Mouse (Mus musculus) liver, embryonic 11.5 days (tissue): ENCODE results near the gene Sh3gl1. TPM values are rescaled to one million over a fixed set of nuclear protein-coding genes. Genes with fewer than 3 reads are reported as not detected.
A peak's percentile ranks its signal among the peaks of the same experiment; 100 is the strongest.

ENCODE experiments used
- ATAC-seq: fragments of 200-750 bp; cut with Nextera tagmentation; replicated peaks from 2 replicates; pipeline ENCODE4 v1.8.0; 2017; ENCODE audit warnings: moderate number of reproducible peaks, mild to moderate bottlenecking, moderate TSS enrichment, moderate library complexity; ENCODE audit not compliant: low FRiP score
- DNase-seq: peaks from one replicate; pipeline ENCODE4 v3.0.0-alpha.2; 2017; ENCODE audit warnings: low spot score
- H3K27ac ChIP-seq: fragments of 300-500 bp; sonication (generic); 2 replicates; pipeline ENCODE4 v1.5.1; 2014; ENCODE audit warnings: mild to moderate bottlenecking, low read depth, low read length, control low read depth
- H3K27me3 ChIP-seq: fragments of 300-500 bp; sonication (generic); replicated peaks from 2 replicates; pipeline ENCODE4 v1.6.1; 2014; ENCODE audit warnings: low read length, mixed read lengths; ENCODE audit not compliant: control insufficient read depth, insufficient read depth
- H3K36me3 ChIP-seq: fragments of 300-500 bp; sonication (generic); 2 replicates; pipeline ENCODE4 v1.6.1; 2014; ENCODE audit warnings: mild to moderate bottlenecking, low read length, moderate library complexity, mixed read lengths; ENCODE audit not compliant: control insufficient read depth, insufficient read depth
- H3K4me1 ChIP-seq: fragments of 300-500 bp; sonication (generic); replicated peaks from 2 replicates; pipeline ENCODE4 v1.6.1; 2014; ENCODE audit warnings: low read length, mixed read lengths; ENCODE audit not compliant: control insufficient read depth, insufficient read depth
- H3K4me2 ChIP-seq: fragments of 300-500 bp; sonication (generic); 2 replicates; pipeline ENCODE4 v1.6.1; 2014; ENCODE audit warnings: mild to moderate bottlenecking, control low read depth, moderate library complexity
- H3K4me3 ChIP-seq: fragments of 300-500 bp; sonication (generic); 2 replicates; pipeline ENCODE4 v1.5.1; 2014; ENCODE audit warnings: low read depth, low read length, control low read depth
- H3K9ac ChIP-seq: fragments of 300-500 bp; sonication (generic); 2 replicates; pipeline ENCODE4 v1.6.1; 2014; ENCODE audit warnings: low read depth, low read length, control low read depth
- H3K9me3 ChIP-seq: fragments of 300-500 bp; sonication (generic); 2 replicates; pipeline ENCODE4 v1.6.1; 2016; ENCODE audit warnings: low read length, inconsistent platforms, mixed read lengths; ENCODE audit not compliant: control insufficient read depth
- WGBS: fragments of 180-500 bp; shearing (Covaris S2); extraction: QIAGEN DNeasy Blood & Tissue Kit; methylation state at CpG from one replicate; pipeline ENCODE4 v1.1.7; 2014; 5-methylcytosine and 5-hydroxymethylcytosine counted together
- polyA plus RNA-seq: library from polyadenylated mRNA; unstranded; fragments of >200 nt; fragmentation: Nextera tagmentation; extraction: Ambion mirVana; gene quantifications from 2 replicates; pipeline ENCODE4 v1.2.1, GENCODE M21; 2014

Sh3gl1 gene
- polyA plus RNA-seq, 1 experiment from 2014 or later, result 96.4 TPM

- ATAC-seq (no peak), DNase-seq (no peak)
- peaks cover 22% of the 10 kb centered on the region for H3K36me3 ChIP-seq
- WGBS, result 85% methylated on average over 4 of the region's 4 CpGs
- no peak overlapping the region for H3K4me2 ChIP-seq
- no peaks in the 10 kb centered on the region for H3K27me3 ChIP-seq
- no peak overlapping the region for H3K27ac ChIP-seq
- H3K4me3 ChIP-seq, result no peak overlapping the region
- H3K4me1 ChIP-seq, result peaks cover 18% of the 10 kb centered on the region; the same call in 1 of the 2 replicates
- no peak overlapping the region for H3K9ac ChIP-seq
- H3K9me3 ChIP-seq, result no peaks in the 10 kb centered on the region
Observed at GRCm38 (mm10) chr17:56021161-56021910, 15.1 kb downstream of the Sh3gl1 start.

- no peak overlapping the region for H3K9ac ChIP-seq
- H3K36me3 ChIP-seq, result peaks cover 30% of the 10 kb centered on the region
- DNase-seq (no peak), ATAC-seq (no peak)
- 86% methylated on average over 6 of the region's 6 CpGs for WGBS
- H3K9me3 ChIP-seq, result no peaks in the 10 kb centered on the region
- H3K27me3 ChIP-seq, result no peaks in the 10 kb centered on the region
- H3K4me3 ChIP-seq, result no peak overlapping the region
- H3K27ac ChIP-seq, result no peak overlapping the region
- peaks cover 18% of the 10 kb centered on the region; the same call in 1 of the 2 replicates for H3K4me1 ChIP-seq
- no peak overlapping the region for H3K4me2 ChIP-seq
Observed at GRCm38 (mm10) chr17:56020400-56021084, 15.9 kb downstream of the Sh3gl1 start.

GRCm38 (mm10) chr17:56018347-56019131 is 17.9 kb downstream of the Sh3gl1 start:
- H3K36me3 ChIP-seq, result peaks cover 38% of the 10 kb centered on the region

GRCm38 (mm10) chr17:56017848-56018247 is 18.6 kb downstream of the Sh3gl1 start:
- Histone ChIP-seq H3K4me1 (peaks cover 4% of the 10 kb centered on the region; the same call in 1 of the 2 replicates), H3K4me2 (no peak overlapping the region), H3K4me3 (no peak overlapping the region), H3K9ac (no peak overlapping the region), H3K9me3 (no peaks in the 10 kb centered on the region), H3K27me3 (no peaks in the 10 kb centered on the region), H3K27ac (no peak overlapping the region), H3K36me3 (peaks cover 41% of the 10 kb centered on the region)
- ATAC-seq, result no peak
- WGBS, result 88% methylated on average over 7 of the region's 7 CpGs
- no peak for DNase-seq

More at GRCm38 (mm10) chr17:56018347-56019131, 17.9 kb downstream of the Sh3gl1 start:
- Histone ChIP-seq H3K9ac (no peak overlapping the region), H3K27me3 (no peaks in the 10 kb centered on the region), H3K4me1 (peaks cover 9% of the 10 kb centered on the region; the same call in 1 of the 2 replicates), H3K27ac (no peak overlapping the region), H3K9me3 (no peaks in the 10 kb centered on the region), H3K4me2 (no peak overlapping the region), H3K4me3 (no peak overlapping the region)
- DNase-seq (no peak), ATAC-seq (peak; percentile 26; the same call in 1 of the 2 replicates)
- 74% methylated on average over 20 of the region's 20 CpGs for WGBS

GRCm38 (mm10) chr17:56016793-56017785 is 19.3 kb downstream of the Sh3gl1 start:
- no peak overlapping the region for H3K4me2 ChIP-seq
- 85% methylated on average over 15 of the region's 15 CpGs for WGBS
- H3K36me3 ChIP-seq, result peaks cover 41% of the 10 kb centered on the region
- no peaks in the 10 kb centered on the region for H3K9me3 ChIP-seq
- no peak overlapping the region for H3K9ac ChIP-seq
- DNase-seq (no peak), ATAC-seq (no peak)
- no peak overlapping the region for H3K4me3 ChIP-seq
- H3K27me3 ChIP-seq, result no peaks in the 10 kb centered on the region
- H3K27ac ChIP-seq, result no peak overlapping the region
- no peaks in the 10 kb centered on the region for H3K4me1 ChIP-seq

- ATAC-seq (no peak), DNase-seq (no peak)
- WGBS, result 90% methylated on average over 8 of the region's 8 CpGs
- no peaks in the 10 kb centered on the region for H3K9me3 ChIP-seq
- H3K9ac ChIP-seq, result no peak overlapping the region
- H3K27me3 ChIP-seq, result no peaks in the 10 kb centered on the region
- no peak overlapping the region for H3K27ac ChIP-seq
- no peaks in the 10 kb centered on the region for H3K4me1 ChIP-seq
- no peak overlapping the region for H3K4me3 ChIP-seq
- no peak overlapping the region for H3K4me2 ChIP-seq
- peaks cover 41% of the 10 kb centered on the region for H3K36me3 ChIP-seq
Observed at GRCm38 (mm10) chr17:56016382-56016781, 20.1 kb downstream of the Sh3gl1 start.

GRCm38 (mm10) chr17:56015293-56015692 is 21.1 kb downstream of the Sh3gl1 start:
- Histone ChIP-seq H3K4me1 (peaks cover 3% of the 10 kb centered on the region), H3K36me3 (peaks cover 39% of the 10 kb centered on the region), H3K4me2 (no peak overlapping the region), H3K27me3 (no peaks in the 10 kb centered on the region), H3K9ac (no peak overlapping the region), H3K27ac (no peak overlapping the region), H3K9me3 (no peaks in the 10 kb centered on the region), H3K4me3 (no peak overlapping the region)
- WGBS, result 90% methylated on average over 9 of the region's 9 CpGs
- no peak for DNase-seq
- ATAC-seq, result no peak

GRCm38 (mm10) chr17:56011441-56011840 is 25.0 kb downstream of the Sh3gl1 start:
- H3K27me3 ChIP-seq, result no peaks in the 10 kb centered on the region
- no peak for ATAC-seq
- DNase-seq, result no peak
- no peaks in the 10 kb centered on the region for H3K9me3 ChIP-seq
- 87% methylated on average over 7 of the region's 7 CpGs for WGBS
- no peak overlapping the region for H3K4me2 ChIP-seq
- no peak overlapping the region for H3K4me3 ChIP-seq
- no peak overlapping the region for H3K9ac ChIP-seq
- peaks cover 17% of the 10 kb centered on the region for H3K4me1 ChIP-seq
- peaks cover 22% of the 10 kb centered on the region for H3K36me3 ChIP-seq
- no peak overlapping the region for H3K27ac ChIP-seq
